Mouse (Mus musculus) embryonic fibroblast, embryonic 13.5 days (primary cell): ENCODE data around the gene Sp3. TPM values are rescaled to one million over a fixed set of nuclear protein-coding genes. Genes with fewer than 3 reads are reported as not detected.
A peak's percentile ranks its signal among the peaks of the same experiment; 100 is the strongest.

ENCODE experiments used
- H3K27ac ChIP-seq: 2 replicates; pipeline ENCODE4 v1.5.1; 2012; ENCODE audit warnings: low read length, control low read depth, inconsistent platforms; ENCODE audit not compliant: insufficient read depth
- H3K4me1 ChIP-seq: 2 replicates; pipeline ENCODE4 v1.6.1; 2011; ENCODE audit warnings: low read length; ENCODE audit not compliant: control insufficient read depth, insufficient read depth
- H3K4me3 ChIP-seq: 2 replicates; pipeline ENCODE4 v1.5.1; 2011; ENCODE audit warnings: mild to moderate bottlenecking, control low read depth, low read length; ENCODE audit not compliant: insufficient read depth
- CTCF ChIP-seq: IDR thresholded peaks from 2 replicates; pipeline ENCODE4 v1.5.1; 2011; ENCODE audit warnings: mild to moderate bottlenecking, control low read depth, low read length, moderate library complexity, borderline replicate concordance; ENCODE audit not compliant: insufficient read depth
- POLR2A ChIP-seq: IDR thresholded peaks from 2 replicates; pipeline ENCODE4 v1.6.1; 2011; ENCODE audit warnings: low read depth, mild to moderate bottlenecking, control low read depth, low read length, moderate library complexity
- polyA plus RNA-seq: library from polyadenylated mRNA; stranded (reverse); fragments of >200 nt; gene quantifications from 2 replicates; pipeline ENCODE4 v1.2.4, GENCODE M21; 2011; ENCODE audit warnings: low read depth; ENCODE audit not compliant: missing spikeins, insufficient read length

The Sp3 gene
- polyA plus RNA-seq, 1 experiment = 92.7 TPM

DNA sequence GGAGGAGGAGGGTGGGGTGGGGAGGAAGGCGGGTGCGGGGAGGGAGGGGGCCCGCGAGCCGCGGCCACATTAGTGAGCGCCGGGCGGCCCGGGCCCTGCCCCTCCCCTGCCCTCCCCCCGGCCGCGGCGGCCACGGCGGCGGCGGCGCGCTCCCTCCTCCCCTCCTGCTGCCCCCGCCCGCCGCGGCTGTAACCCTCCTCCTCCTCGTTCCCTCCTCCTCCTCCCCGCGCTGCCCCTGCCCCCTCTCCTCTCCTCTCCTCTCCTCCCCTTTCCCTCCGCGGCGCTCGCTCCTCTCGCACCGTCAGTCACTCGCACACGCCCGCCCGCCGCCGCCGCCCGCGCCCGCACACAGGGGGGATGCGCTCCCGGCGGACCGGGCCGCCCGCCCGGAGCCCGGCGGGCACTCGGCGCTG, 581 bp downstream of the Sp3 start:
- Histone ChIP-seq H3K4me3 (peak overlapping the region; percentile 63), H3K4me1 (peaks cover 7% of the 10 kb centered on the region), H3K27ac (peak overlapping the region; percentile 100)
- TF ChIP-seq CTCF = no peak
- no peak; the same call in 1 of the 2 replicates for TF ChIP-seq POLR2A

DNA sequence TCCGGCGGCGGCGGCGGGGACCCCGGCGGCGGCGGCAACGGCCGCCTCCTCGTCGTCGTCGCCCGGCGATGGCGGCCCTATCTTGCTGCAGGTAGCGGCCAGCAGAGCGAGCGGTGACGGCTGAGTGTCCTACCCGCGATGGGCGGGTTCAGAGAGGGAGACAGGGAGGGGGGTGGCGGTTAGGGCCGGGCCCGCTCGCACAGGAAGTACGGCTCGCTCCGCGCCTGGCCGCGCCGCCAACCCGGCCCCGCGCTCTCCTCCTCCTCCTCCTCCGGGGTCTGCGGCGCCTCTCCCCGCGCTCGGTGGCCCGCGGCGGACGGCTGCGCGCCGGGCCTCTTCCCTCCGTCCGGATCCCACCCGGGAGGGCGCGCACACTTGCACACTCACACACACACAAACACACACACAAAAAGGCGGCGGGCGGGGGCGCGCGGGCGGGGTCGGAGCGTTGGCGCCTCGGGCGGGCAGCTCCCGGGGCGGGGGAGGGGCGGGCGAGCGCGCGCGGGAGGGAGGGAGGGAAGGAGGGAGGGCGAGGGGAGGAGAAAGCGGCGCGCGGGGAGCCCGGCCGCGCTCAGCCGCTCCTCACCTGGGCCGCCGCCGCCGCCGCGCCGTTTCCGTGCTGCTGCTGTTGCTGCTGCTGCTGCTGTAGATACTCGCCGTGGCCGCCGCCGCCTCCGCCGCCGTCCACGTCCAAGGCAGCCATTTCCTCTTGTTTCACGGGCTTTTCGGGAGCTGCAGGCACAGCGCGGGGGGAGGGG, 1.2 kb downstream of the Sp3 start:
- peak; percentile 51 for TF ChIP-seq POLR2A
- no peak for TF ChIP-seq CTCF
- Histone ChIP-seq H3K4me1 (peaks cover 7% of the 10 kb centered on the region), H3K27ac (peak overlapping the region; percentile 100), H3K4me3 (peak overlapping the region; percentile 83)

DNA sequence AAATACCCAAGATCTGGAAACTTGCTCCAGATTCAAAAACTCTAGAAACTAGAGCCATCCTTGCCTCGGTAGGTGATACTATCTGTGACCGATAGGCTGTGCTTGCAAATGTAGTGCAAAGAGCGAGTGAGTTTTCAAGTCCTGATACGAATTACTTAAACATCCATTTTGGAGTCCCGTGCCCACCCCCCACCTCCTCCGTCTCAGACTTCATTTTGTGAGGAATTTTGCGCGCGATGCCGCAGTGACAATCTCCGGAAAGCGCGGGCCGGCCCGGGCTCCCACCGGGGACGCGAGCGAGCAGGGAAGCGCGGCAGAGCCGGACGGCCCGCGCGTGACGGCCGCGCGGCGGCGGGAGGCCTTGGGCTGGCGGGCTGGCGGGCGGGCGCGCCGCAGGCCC, 1.8 kb downstream of the Sp3 start:
- H3K4me1 ChIP-seq = peaks cover 7% of the 10 kb centered on the region
- H3K27ac ChIP-seq = peak overlapping the region; percentile 99
- H3K4me3 ChIP-seq = peak overlapping the region; percentile 83
- TF ChIP-seq POLR2A (0 out of 2 replicates have a peak, but pooled peaks have one; percentile 34), CTCF (no peak)

DNA sequence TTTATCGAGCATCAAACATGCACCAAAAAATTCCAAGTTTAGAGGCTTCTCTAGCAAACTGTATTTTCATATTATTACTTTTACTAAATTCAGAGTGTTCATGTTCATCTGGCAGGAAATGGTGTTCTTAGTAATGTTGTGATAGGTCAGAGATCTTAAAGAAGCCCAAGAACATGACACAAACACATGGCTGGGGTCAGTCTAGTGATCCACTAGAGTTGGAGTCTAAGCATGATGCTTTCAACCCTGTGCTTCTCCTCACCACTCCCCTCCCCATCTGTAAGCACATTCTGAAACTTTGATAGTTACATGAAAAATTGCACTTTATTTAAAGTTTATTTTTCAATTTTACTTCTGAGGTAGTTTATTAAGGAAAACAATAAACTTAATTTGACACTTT, 3.0 kb downstream of the Sp3 start:
- Histone ChIP-seq H3K4me1 (peaks cover 7% of the 10 kb centered on the region), H3K4me3 (peak overlapping the region; percentile 50), H3K27ac (no peak overlapping the region)
- no peak for TF ChIP-seq CTCF
- TF ChIP-seq POLR2A = no peak

DNA sequence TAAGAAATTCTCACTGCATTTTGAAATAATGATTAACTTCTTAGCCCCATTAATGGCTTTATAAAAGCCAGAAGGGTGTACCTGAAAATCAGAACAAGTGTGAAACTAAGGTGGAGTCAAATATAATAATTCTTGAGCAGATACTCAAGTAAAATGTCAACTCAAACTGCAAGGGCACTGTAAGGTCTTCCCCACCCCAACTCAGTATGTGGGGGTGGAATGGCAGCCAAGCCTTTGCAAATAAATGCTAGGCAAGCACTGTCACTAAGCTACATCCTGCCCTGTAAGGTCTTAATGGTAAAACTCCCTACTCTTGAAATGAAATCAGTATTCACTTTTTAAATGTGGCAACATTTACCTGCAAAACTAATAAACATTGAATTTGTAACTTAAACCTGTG, 4.2 kb downstream of the Sp3 start:
- H3K27ac ChIP-seq = no peak overlapping the region
- H3K4me1 ChIP-seq = peaks cover 4% of the 10 kb centered on the region; the same call in 1 of the 2 replicates
- TF ChIP-seq CTCF (no peak), POLR2A (no peak)
- peak overlapping the region; percentile 5; the same call in 1 of the 2 replicates for H3K4me3 ChIP-seq

DNA sequence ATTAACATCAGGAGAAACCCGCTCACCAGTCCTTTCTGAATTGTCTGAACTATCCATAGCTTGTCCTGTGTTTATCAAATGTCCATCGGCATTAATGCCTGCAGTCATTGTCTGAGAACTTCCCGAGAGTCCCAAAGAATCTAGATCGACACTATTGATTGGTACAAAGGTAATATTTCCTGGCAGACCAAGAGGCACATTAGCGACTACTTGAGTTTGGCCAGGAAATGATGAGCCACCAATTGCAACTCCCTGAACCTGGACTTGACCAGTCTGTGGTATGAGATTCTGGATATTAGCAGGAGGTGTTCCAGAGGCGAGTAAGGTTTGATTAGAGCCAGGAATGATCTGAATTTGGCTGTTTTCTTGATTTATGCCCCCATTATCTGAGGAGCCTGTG, 9.4 kb downstream of the Sp3 start:
- Histone ChIP-seq H3K4me1 (peaks cover 2% of the 10 kb centered on the region; the same call in 1 of the 2 replicates), H3K4me3 (no peak overlapping the region), H3K27ac (no peak overlapping the region)
- TF ChIP-seq CTCF (no peak), POLR2A (no peak)

DNA sequence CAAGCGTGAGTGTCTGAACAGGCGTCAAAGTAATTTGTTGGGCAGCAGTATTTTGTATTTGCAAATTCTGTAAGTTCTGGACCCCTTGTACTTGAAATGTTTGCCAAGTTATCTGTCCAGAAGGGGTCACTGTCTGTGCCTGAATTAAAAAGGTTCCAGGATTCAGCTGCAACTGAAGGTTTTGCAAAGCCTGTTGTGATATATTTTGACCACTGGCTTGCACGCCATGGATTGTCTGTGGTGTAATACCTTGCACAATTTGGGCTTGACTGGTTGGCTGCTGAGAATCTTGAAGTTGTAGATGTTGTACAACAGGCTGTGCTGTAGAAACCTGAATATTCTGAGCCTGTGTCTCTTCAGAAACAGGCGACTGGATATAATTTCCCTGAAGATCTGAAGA, 9.9 kb downstream of the Sp3 start:
- H3K27ac ChIP-seq = no peak overlapping the region
- no peak overlapping the region for H3K4me3 ChIP-seq
- TF ChIP-seq POLR2A (no peak), CTCF (no peak)
- H3K4me1 ChIP-seq = no peaks in the 10 kb centered on the region

DNA sequence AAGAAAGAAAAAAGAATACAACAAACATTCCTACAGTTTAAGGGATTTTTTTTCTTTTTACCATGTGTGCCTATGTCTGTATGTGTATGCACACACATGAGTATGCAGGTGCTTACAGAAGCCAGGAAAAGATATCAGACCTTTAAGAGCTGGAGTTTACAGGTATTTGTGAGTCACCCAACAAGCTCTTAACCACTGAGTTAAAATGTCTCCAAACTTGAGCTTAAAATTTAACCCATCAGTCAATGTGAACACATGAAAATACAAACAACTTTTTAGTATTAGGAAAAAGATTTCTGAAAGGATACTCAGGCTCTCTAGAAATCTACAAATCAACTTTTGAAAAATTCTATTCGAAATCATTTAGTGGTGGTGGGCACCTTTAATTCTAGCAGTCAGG, 11.7 kb downstream of the Sp3 start:
- H3K27ac ChIP-seq = no peak overlapping the region
- no peak overlapping the region for H3K4me3 ChIP-seq
- no peaks in the 10 kb centered on the region for H3K4me1 ChIP-seq
- no peak for TF ChIP-seq POLR2A
- no peak for TF ChIP-seq CTCF

DNA sequence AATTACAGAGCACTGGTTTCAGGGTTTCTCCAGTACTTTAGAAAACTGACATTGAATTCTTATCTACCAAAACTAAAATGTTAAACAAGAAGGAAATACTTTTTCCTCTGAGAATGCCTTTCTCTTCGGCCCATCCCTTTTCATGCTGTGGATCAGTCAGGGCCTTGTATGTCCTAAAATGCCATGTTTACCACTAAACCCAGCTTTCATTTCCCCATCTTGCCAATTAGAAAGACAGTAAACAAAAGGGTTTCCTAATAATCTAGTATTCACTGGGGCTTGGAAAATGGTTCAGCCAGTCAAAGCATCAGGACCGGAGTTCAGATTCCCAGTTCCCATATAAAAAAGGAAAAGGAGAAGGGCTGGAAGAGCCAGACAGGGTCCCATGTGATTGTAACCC, 14.8 kb downstream of the Sp3 start:
- Histone ChIP-seq H3K4me1 (no peaks in the 10 kb centered on the region), H3K4me3 (no peak overlapping the region), H3K27ac (no peak overlapping the region)
- TF ChIP-seq CTCF (no peak), POLR2A (no peak)

DNA sequence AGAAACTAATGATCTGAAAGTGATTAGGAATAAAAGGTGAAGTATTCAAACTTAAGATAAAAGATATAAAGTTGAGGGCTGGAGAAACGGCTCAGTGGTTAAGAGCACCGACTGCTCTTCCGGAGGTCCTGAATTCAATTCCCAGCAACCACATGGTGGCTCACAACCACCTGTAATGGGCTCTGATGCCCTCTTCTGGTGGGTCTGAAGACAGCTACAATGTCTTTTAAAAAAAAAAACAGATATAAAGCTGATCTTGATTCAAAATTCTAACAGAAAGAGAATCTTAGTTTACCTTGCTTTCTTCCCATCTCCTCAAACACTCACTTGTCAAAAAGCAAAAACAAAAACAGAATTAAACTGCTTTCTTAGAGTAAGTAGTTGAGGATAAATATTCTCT, 23.8 kb downstream of the Sp3 start:
- H3K4me3 ChIP-seq = no peak overlapping the region
- TF ChIP-seq POLR2A (no peak), CTCF (no peak)

DNA sequence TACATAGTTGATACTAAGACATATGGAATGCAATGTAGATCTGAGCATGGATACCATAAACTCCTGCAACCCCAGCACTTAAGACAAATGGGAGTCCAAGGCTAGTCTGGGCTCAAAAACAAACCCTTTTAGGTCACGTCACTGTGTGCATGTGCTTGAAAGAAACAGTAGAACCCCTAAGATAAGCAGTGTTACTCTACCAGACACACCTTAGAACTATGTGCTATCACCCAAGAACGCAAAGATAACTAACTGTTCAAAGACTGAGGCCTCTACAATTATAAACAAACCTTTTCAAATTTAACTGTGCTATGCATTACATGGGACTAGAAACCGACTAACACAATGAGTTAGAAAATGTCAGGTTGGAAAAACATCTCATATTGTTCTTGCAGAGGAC, 27.3 kb downstream of the Sp3 start:
- no peak for TF ChIP-seq CTCF
- no peak for TF ChIP-seq POLR2A
- H3K27ac ChIP-seq = no peak overlapping the region
- no peaks in the 10 kb centered on the region for H3K4me1 ChIP-seq
- H3K4me3 ChIP-seq = no peak overlapping the region

More for the DNA sequence above, 23.8 kb downstream of the Sp3 start:
- no peak overlapping the region for H3K27ac ChIP-seq
- no peaks in the 10 kb centered on the region for H3K4me1 ChIP-seq
